Mouse (Mus musculus) urinary bladder, postnatal 14 days (tissue): Measurements from ENCODE around the gene Gpn2.

Experiments
- DNase-seq: peaks from one replicate; pipeline ENCODE4 v3.0.0; 2021; ENCODE audit warnings: low spot score

Gene Gpn2

DNA sequence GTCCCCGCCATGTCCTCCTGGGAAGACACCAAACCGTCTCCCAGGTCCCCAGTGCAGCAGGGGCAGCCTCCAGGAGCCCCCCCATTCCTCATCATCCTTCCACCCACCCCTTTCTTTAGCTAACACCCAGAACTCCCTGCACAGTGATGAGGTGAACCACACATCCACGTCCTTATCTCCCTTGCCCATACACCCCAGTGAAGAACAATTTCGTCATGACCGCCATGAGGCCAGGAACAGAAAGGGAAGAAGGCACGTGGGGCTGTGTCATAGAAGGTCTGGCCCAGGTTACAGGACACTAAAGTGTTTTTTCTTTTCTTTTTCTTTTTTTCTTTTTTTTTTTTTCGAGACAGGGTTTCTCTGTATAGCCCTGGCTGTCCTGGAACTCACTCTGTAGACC is 40.7 kb downstream of the Gpn2 start:
- DNase-seq, result no peak

DNA sequence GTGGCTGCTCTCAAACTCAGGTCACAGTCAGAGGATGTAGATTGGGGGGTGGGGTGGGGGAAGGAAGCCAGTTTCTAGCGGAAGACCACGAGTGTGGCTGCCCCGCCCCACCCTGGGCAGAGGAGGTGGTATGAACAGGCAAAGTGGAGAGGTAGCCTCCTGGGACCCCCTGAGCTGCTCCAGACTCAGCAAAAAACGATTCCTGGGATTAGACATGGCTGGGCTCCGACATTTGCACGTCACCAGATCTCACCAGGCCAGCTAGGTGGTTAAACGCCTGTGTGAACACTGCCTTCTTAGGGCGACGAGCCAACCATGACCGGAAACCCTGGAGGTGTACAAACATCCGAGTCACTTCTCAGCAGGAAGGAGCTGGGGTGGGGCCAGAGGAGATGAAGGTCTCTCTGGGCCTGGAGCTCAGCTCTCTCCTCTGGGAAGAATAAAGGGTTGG is 41.5 kb downstream of the Gpn2 start:
- DNase-seq, result peak; percentile 67

DNA sequence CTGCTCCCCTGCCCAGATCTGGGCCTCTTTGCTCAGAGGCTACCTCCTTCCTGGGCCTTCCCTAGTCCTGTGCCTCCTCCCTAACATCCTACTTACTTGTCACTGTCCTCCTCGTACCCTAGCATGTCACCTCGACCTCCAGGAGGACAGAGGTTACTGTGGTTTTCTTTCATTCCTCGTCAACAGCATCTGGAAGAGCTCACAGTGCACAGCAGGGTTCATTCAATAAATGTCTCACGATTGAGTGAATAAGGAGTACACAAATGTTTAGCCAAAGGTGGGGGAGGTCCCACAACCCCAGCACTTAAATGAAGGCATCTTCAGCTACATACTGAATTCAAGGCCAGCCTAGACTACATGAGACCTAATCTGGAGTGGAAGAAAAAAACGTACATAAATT is 42.1 kb downstream of the Gpn2 start:
- DNase-seq, result no peak

DNA sequence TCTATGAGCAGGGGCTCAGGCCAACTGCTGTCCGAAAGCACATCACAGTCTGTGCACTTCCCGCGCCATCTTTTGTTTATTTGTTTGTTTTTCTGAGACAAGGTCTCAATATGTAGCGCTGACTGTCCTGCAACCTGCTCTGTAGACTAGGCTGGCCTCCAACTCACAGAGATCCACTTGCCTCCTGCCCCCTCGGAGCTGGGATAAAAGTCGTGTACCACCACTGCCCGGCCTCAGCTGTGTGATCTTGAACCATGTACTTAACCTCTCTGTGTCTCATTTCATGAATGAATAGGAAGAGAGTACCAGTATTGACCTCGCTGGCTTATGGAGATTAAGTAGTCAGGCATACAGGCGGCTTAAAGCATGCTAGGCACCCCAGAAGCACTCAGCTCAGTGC is 42.5 kb downstream of the Gpn2 start:
- DNase-seq, result no peak

DNA sequence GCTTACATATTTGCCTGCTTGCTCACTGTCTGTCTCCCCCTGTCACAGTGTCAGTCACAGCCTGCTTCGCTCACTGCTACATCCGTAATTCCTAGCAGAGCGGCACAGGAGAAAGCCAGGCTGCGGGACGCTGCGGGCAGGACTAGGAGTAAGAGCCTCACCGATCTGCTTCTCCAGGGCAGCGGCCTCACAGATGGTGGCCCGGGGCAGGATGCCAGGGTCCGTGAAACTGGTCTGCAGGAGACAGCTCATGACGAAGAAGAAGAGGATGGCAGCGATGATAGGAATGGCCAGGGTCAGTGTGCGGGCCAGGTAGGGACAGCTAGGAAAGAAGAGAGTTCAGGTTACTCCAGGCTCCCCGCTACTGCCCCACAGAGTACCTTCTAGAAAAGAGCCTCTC is 42.9 kb downstream of the Gpn2 start:
- DNase-seq, result no peak

DNA sequence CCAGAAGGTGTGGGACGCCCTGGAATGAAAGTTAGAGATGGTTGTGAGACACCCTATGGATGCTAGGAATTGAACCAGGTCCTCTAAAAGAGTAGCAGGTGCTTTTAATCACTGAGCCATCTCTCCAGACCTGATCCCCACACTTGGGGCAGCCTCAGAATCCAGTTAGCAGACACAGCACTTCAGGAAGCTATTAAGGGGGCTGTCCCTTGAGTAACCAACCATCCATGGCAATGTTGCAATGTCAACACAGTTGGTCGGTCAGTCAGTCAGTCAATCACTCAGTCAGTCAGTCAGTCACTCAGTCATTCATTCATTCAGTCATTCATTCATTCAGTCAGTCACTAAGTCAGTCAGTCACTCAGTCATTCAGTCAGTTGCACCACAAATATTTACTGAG is 44.4 kb downstream of the Gpn2 start:
- DNase-seq, result no peak

DNA sequence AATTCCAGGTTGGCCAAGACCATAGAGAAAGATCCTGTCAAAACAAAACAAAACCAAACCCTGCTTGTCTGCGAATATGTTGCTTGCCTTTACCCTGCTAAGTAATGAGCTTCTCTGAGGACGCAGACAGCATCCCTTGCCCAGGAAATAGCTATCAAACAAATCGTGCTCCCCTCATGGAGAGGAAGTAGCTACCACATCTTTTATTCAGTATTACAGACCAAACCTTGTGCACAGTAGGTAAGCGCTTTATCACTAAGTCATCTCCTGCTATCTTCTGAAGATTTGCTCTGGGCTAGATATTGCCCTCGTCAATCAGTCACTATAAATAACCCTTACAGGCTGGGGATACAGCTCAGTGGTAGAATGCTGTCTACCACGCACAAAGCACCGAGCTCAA is 45.0 kb downstream of the Gpn2 start:
- no peak for DNase-seq

DNA sequence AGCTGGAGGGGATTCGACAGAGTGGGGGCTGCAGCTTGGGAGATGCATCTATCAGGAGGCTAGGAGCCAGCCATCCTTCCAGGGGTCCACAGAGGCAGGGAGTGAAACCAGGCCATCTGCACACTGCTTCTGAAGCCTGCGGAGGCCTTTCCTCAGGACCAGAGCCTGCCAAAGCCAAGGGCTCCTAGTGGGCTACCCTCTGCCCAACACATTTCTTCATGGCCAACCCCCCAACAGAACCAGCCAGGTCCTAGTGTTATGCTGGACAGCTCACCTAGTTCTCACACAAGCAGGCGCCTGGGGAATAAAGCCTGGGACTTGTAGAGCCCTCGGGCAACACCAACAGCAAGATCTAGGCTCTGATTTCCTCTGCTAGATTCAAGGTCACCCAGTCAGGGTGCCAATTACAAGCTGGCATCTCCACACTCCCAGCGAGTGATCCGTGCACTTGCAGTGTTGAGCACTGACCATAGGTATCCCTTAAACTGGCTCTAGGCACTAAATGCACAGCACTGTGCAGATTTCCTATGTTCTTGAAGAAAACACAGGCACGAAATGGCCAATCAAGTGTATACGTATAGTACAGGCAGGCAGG is 46.3 kb downstream of the Gpn2 start:
- DNase-seq, result no peak

DNA sequence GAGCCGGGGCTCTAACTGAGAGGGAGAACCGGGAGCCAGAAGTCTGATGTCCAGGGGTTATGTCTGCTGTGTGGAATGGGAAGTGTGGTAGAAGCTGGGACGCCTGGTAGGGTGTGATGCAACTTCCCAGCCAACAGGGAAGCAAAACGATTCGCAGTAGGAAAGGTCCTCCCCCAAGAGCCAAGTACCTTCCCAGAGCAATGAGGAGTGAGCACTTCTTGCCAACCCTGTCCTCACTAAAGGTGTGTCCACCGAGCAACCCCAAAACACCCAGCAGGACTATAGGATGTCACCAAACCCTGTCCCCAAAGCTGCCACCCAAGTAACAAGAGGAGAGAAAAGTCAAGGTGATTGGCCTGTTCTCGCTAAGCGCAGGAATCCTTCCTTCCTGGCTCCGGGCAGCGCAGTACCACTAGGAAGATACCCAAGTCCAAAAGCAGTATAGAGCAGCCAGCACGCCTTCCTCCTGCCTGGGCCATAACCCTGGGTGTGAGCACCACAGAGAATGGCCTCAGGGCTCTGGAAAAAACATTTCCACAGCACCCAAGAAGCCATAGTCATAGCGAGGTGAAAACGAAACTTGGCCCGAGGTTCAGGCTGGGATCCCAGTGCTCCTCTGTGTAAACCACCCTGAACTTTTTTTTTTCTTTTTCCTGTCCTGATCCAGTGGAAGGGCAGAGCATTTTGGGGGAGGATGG is 47.1 kb downstream of the Gpn2 start:
- DNase-seq, result no peak

DNA sequence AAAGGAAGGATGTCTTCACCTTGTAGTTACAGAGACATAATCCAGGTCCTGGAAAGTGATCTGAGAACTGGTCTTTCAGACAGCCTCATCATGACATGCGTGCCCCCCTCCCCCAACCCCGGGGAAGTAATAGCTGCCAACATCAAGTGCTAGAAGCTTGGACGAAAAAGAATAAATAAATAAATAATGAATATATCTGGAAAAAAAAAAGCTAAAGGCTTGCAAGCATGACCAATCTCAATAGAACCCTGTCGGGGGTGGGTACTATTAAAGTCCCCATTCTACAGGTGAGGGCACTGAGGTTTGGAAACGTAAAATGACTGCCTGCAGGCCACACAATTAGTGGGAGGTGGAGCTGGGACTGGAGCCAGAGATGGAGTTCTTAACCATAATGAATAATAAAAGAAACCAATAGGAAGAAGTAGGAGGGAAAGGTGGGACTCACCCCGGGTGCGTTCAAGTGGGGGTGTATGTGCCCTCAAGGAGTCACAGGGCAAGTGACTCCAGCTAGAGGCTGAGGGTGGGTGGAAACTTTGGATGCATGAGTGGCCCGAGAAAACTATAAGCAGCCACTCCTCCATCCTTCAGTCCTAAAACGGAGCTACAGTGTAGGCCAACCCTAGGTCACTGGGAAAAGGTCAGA is 47.7 kb downstream of the Gpn2 start:
- DNase-seq, result no peak

DNA sequence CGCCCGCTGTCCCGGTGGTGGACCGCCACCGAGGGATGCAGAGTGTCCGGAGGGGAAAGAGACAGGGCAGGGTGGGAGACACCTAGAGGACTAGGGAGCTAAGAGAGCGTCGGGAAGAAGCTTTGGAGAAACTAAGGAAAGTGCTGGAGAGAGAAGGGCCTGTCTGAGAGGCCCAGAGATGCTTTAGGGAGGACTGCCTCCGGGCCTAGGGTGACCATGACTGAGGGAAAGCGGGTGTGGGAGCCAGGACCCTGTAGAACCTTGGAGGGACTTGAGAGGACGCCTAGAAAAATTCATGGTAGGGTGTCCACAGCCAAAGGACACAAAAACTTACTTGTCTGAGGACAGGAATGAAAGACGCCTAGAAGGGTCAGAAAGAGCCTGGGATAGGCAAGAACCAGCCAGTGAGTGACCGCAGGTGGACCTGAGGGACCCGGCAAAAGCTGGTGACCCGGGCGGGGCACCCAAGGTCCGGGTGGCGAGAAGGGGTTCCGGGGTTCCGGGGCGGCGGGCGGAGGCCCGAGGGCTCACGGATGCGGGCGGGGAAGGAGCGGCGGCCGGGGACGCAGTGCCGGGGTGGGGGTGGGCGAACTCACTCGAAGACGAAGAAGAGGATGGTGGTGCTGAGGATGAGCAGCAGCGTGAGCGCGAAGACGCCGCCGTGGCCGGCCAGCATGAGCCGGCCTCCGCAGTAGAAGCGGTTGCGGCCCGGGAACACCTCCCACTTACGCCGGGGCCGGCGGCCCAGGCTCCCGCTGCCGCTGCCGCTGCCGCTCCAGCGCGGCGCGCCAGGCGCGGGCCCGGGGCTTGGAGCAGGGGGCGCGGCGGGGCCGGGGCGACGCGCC is 48.5 kb downstream of the Gpn2 start:
- DNase-seq, result peak; percentile 36

DNA sequence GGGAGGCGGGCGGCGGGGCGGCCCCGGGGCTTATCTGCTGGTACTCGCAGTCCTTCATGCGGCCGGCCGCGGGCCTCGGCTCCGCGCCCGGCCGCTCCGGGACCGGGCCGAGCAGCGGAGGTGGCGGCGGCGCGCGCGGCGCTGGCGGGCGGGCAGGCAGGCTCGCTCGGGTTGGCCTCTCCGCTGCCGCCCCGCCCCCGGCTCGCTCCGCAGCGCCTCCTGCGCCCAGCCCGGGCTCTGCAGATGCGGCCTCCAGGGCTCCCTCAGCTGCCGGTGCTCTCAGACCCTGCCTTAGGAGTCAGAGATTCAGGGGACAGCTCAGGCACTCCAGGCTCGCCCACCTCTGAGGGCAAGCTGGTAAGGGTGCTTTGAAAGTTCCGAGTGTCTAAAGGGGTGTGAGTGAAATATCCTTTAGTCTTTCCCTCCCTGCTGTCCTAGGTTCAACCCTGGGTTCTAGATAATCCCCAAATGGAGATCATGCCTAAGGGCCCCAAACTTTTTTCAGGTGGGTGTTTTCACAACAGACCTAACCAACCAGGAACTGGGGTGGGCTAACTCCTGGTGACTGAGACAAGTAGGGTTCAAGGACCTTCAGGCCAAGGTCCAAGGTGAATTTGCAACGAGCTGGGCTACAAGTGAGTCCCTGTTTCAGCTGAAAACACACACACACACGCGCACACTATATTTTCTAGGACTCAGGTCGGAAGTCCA is 49.3 kb downstream of the Gpn2 start:
- peak; percentile 88 for DNase-seq

DNA sequence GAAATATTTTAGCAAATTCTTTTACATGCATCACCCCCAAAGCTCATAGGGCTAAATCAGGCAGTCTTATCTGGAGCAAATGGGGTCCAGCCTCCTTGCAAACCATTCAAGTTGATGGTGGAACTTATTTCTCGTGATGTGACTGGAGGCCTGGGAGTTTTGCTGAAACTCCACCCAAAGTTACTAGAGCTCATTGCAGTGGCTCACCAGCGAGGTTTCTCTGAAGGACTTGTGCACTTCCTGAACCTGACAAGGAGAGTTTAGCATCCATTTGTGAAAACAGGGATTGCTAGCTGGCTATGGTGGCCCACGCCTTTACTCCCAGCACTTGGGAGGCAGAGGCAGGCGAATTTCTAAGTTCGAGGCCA is 49.9 kb downstream of the Gpn2 start:
- no peak for DNase-seq
